Mouse (Mus musculus) ES-Bruce4 (cell line): ENCODE results near the gene Tomm40. TPM values are rescaled to one million over a fixed set of nuclear protein-coding genes. Genes with fewer than 3 reads are reported as not detected.

Source experiments
- H3K27ac ChIP-seq: 2 replicates; pipeline ENCODE4 v1.5.1; 2012; ENCODE audit warnings: low read length, inconsistent platforms; ENCODE audit not compliant: insufficient read depth
- H3K27me3 ChIP-seq: 2 replicates; pipeline ENCODE4 v1.6.1; 2012; ENCODE audit warnings: mild to moderate bottlenecking, low read length, inconsistent platforms; ENCODE audit not compliant: control insufficient read depth, poor library complexity, insufficient read depth, severe bottlenecking
- H3K36me3 ChIP-seq: 2 replicates; pipeline ENCODE4 v1.6.1; 2012; ENCODE audit warnings: inconsistent platforms, mild to moderate bottlenecking, low read length, moderate library complexity; ENCODE audit not compliant: control insufficient read depth, poor library complexity, insufficient read depth, severe bottlenecking
- H3K4me1 ChIP-seq: one replicate; pipeline ENCODE4 v1.8.1; 2011; ENCODE audit warnings: low read length; ENCODE audit not compliant: control insufficient read depth, insufficient read depth
- H3K4me3 ChIP-seq: 2 replicates; pipeline ENCODE4 v1.5.1; 2011; ENCODE audit warnings: low read depth, mild to moderate bottlenecking, low read length
- H3K9ac ChIP-seq: 2 replicates; pipeline ENCODE4 v1.6.1; 2012; ENCODE audit warnings: low read depth, mild to moderate bottlenecking, inconsistent platforms; ENCODE audit not compliant: poor library complexity, severe bottlenecking
- H3K9me3 ChIP-seq: replicated peaks from 2 replicates; pipeline ENCODE4 v1.6.1; 2012; ENCODE audit warnings: mild to moderate bottlenecking, low read length, inconsistent platforms; ENCODE audit not compliant: control insufficient read depth, poor library complexity, insufficient read depth, severe bottlenecking
- CTCF ChIP-seq: IDR thresholded peaks from one replicate; pipeline ENCODE4 v1.8.1; 2011; ENCODE audit warnings: low read depth, low read length
- EP300 ChIP-seq: IDR thresholded peaks from 2 replicates; pipeline ENCODE4 v1.6.1; 2011; ENCODE audit warnings: low read depth, low read length; ENCODE audit not compliant: insufficient read depth
- POLR2A ChIP-seq: IDR thresholded peaks from one replicate; pipeline ENCODE4 v1.8.1; 2011; ENCODE audit warnings: low read length; ENCODE audit not compliant: insufficient read depth
- polyA plus RNA-seq: library from polyadenylated mRNA; stranded (reverse); fragments of >200 nt; gene quantifications from 2 replicates; pipeline ENCODE4 v1.2.4, GENCODE M21; 2011; ENCODE audit warnings: low read depth; ENCODE audit not compliant: missing spikeins, insufficient read depth, insufficient read length

The Tomm40 gene
- polyA plus RNA-seq, 1 experiment: 68.2 TPM

DNA sequence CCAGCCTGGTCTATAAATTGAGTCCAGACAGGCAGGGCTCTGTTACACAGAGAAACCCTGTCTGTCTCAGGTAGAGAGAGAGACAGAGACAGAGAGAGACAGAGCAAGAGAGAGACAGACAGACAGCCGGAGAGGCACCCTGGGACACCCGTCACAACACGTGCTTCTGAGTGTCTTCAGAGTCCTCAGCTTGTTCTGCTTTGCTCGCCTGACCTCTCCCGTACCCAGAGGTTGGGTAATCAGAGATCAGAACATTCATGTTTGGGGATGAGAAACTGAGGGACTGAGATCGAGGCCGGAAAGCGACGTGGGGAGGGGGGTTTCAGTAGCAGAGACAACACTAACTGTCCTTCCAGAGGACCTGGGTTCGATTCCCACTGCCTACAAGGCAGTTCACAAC lies 39.4 kb downstream of the Tomm40 start:
- Histone ChIP-seq H3K4me1 (no peaks in the 10 kb centered on the region), H3K27ac (no peak overlapping the region), H3K36me3 (no peaks in the 10 kb centered on the region), H3K4me3 (no peak overlapping the region), H3K27me3 (no peaks in the 10 kb centered on the region), H3K9ac (no peak overlapping the region), H3K9me3 (no peaks in the 10 kb centered on the region)
- TF ChIP-seq POLR2A (no peak), CTCF (no peak), EP300 (no peak)

- no peak overlapping the region for H3K27ac ChIP-seq
Observed at GRCm38 (mm10) chr7:19673083-19673699, 42.0 kb downstream of the Tomm40 start.

GRCm38 (mm10) chr7:19671511-19671910 lies 43.7 kb downstream of the Tomm40 start:
- H3K36me3 ChIP-seq: no peaks in the 10 kb centered on the region
- no peaks in the 10 kb centered on the region for H3K27me3 ChIP-seq
- no peaks in the 10 kb centered on the region for H3K4me1 ChIP-seq
- H3K9me3 ChIP-seq: no peaks in the 10 kb centered on the region
- no peak for TF ChIP-seq EP300
- TF ChIP-seq POLR2A: no peak
- TF ChIP-seq CTCF: no peak
- H3K27ac ChIP-seq: no peak overlapping the region
- no peak overlapping the region for H3K4me3 ChIP-seq
- no peak overlapping the region for H3K9ac ChIP-seq

More at GRCm38 (mm10) chr7:19673083-19673699, 42.0 kb downstream of the Tomm40 start:
- Histone ChIP-seq H3K36me3 (no peaks in the 10 kb centered on the region), H3K9ac (no peak overlapping the region), H3K4me1 (no peaks in the 10 kb centered on the region), H3K9me3 (no peaks in the 10 kb centered on the region), H3K4me3 (no peak overlapping the region), H3K27me3 (no peaks in the 10 kb centered on the region)
- no peak for TF ChIP-seq POLR2A
- no peak for TF ChIP-seq CTCF
- TF ChIP-seq EP300: no peak

DNA sequence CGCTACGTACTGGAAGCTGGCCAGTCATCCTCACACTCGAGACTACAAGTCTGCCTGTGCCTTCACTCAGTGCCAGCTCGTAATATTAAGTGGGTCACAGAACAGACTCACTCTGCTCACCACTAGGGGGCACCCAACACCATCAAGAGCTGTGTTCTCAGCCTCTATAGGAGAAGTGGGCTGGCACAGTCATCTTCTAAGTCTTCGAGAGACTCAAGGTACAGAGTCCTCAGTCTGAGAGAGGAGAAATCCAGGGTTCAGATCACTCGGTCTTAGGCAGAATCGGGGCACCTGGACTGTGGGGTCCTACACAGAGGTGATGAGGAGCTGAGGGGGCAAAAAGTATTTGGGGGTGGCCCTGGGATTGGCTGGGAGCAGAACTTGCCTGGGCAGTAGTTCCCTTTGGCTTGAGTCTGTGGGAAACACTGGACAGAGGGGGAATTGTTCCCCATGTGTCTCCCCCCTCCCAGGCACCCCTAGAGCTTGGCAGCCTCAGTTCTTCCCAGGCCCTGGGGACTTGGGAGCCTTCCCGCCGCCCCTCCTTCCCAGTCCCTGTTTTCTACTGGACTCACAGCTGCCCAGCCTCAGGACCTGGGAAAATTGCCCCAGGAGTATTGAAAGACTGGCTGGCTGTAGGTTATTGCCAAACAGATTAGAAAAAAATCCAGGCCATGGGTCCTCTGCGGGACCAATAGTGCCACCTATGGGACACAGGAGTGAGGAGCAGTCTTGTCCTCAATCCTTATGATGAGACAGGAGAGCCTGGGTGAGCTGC lies 46.1 kb downstream of the Tomm40 start:
- peak overlapping the region; percentile 33 for H3K27ac ChIP-seq
- H3K9ac ChIP-seq: peak overlapping the region; percentile 60
- H3K36me3 ChIP-seq: no peaks in the 10 kb centered on the region
- H3K9me3 ChIP-seq: no peaks in the 10 kb centered on the region
- H3K4me1 ChIP-seq: no peaks in the 10 kb centered on the region
- peak overlapping the region; percentile 22 for H3K4me3 ChIP-seq
- TF ChIP-seq CTCF (peak; percentile 91), EP300 (no peak)
- no peaks in the 10 kb centered on the region for H3K27me3 ChIP-seq

DNA sequence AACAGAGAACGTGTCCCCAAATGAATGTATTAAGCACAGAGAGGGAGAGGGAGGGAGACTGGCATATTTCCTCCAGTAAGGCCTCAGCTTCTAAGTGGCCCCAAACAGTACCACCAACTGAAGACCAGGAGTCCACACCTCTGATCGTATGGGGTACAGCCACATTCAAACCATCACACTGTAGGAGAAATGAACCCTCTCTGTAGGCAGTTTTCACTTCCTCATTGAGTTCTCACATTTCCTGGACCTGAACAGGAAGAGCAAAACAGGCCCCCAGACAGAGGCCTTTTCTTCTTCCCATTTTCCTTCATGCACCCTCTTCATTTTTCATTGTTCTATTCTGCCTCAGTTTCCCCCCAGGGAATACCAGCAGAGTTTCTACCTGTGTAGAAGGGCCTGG lies 47.8 kb downstream of the Tomm40 start:
- Histone ChIP-seq H3K9me3 (no peaks in the 10 kb centered on the region), H3K9ac (no peak overlapping the region), H3K36me3 (no peaks in the 10 kb centered on the region), H3K4me3 (no peak overlapping the region), H3K27ac (no peak overlapping the region), H3K4me1 (no peaks in the 10 kb centered on the region), H3K27me3 (no peaks in the 10 kb centered on the region)
- TF ChIP-seq CTCF (no peak), EP300 (no peak), POLR2A (no peak)

GRCm38 (mm10) chr7:19666750-19667149 lies 48.5 kb downstream of the Tomm40 start:
- Histone ChIP-seq H3K4me3 (no peak overlapping the region), H3K27ac (no peak overlapping the region), H3K27me3 (no peaks in the 10 kb centered on the region), H3K9ac (no peak overlapping the region), H3K4me1 (no peaks in the 10 kb centered on the region), H3K36me3 (peaks cover 3% of the 10 kb centered on the region; the same call in 1 of the 2 replicates), H3K9me3 (no peaks in the 10 kb centered on the region)
- TF ChIP-seq CTCF (peak; percentile 47), POLR2A (no peak)
